Mouse (Mus musculus): ENCODE measurements at regions not wholly inside any gene's neighbourhood (a gene's known extent, or its start where the extent isn't known, plus 50 kb on each side); places are given as distances from the start of the nearest gene placed in this dataset.

- TF ChIP-seq CTCF (IDR thresholded peaks at IDR 0.05; ENCODE audit: low read depth), result no peak
- Histone ChIP-seq H3K36me3 (ENCODE audit: insufficient read depth) (no peaks in the 10 kb centered on the region), H3K27ac (ENCODE audit: low read depth, low read length) (no peak overlapping the region), H3K9me3 (ENCODE audit: low read length) (no peaks in the 10 kb centered on the region), H3K4me3 (ENCODE audit: low read depth, low read length) (no peak overlapping the region), H3K4me2 (ENCODE audit: low read depth) (no peak overlapping the region), H3K27me3 (ENCODE audit: insufficient read depth, low read length) (no peaks in the 10 kb centered on the region), H3K9ac (no peak overlapping the region), H3K4me1 (ENCODE audit: insufficient read depth) (no peaks in the 10 kb centered on the region)
- ATAC-seq, result no peak
- DNase-seq, result no peak
- 58% methylated on average over 4 of the region's 4 CpGs for WGBS
Measured at GRCm38 (mm10) chr10:53456027-53456713, 76.4 kb upstream of the Cep85l start.

GRCm38 (mm10) chr10:53444789-53445188, 65.0 kb upstream of the Cep85l start:
- WGBS, result 26% methylated on average over 3 of the region's 3 CpGs

GRCm38 (mm10) chr10:53443443-53443842, 63.7 kb upstream of the Cep85l start:
- no peaks in the 10 kb centered on the region for H3K9me3 ChIP-seq (ENCODE audit: low read length)
- ATAC-seq (no peak), DNase-seq (no peak)
- no peak overlapping the region for H3K27ac ChIP-seq (ENCODE audit: low read depth, low read length)
- no peak overlapping the region for H3K4me3 ChIP-seq (ENCODE audit: low read depth, low read length)
- H3K27me3 ChIP-seq (ENCODE audit: insufficient read depth, low read length), result no peaks in the 10 kb centered on the region
- 95% methylated on average over 1 of the region's 1 CpGs for WGBS
- no peak overlapping the region for H3K9ac ChIP-seq
- no peaks in the 10 kb centered on the region for H3K36me3 ChIP-seq (ENCODE audit: insufficient read depth)
- no peak for TF ChIP-seq CTCF (IDR thresholded peaks at IDR 0.05; ENCODE audit: low read depth)
- no peak overlapping the region for H3K4me2 ChIP-seq (ENCODE audit: low read depth)
- peaks cover 3% of the 10 kb centered on the region; the same call in 1 of the 2 replicates for H3K4me1 ChIP-seq (ENCODE audit: insufficient read depth)

More at GRCm38 (mm10) chr10:53444789-53445188, 65.0 kb upstream of the Cep85l start:
- Histone ChIP-seq H3K9me3 (ENCODE audit: low read length) (no peaks in the 10 kb centered on the region), H3K27me3 (ENCODE audit: insufficient read depth, low read length) (no peaks in the 10 kb centered on the region), H3K4me2 (ENCODE audit: low read depth) (no peak overlapping the region), H3K4me1 (ENCODE audit: insufficient read depth) (peaks cover 3% of the 10 kb centered on the region; the same call in 1 of the 2 replicates), H3K36me3 (ENCODE audit: insufficient read depth) (no peaks in the 10 kb centered on the region), H3K4me3 (ENCODE audit: low read depth, low read length) (no peak overlapping the region), H3K9ac (no peak overlapping the region), H3K27ac (ENCODE audit: low read depth, low read length) (peak overlapping the region; percentile 29; the same call in 1 of the 2 replicates)
- TF ChIP-seq CTCF (IDR thresholded peaks at IDR 0.05; ENCODE audit: low read depth), result no peak
- ATAC-seq (peak; percentile 64; the same call in 1 of the 2 replicates), DNase-seq (no peak)

- WGBS, result 96% methylated on average over 14 of the region's 14 CpGs
- H3K4me3 ChIP-seq (ENCODE audit: low read depth, low read length), result no peak overlapping the region
Measured at GRCm38 (mm10) chr10:53442912-53443311, 63.2 kb upstream of the Cep85l start.

GRCm38 (mm10) chr10:53440251-53440650, 60.5 kb upstream of the Cep85l start:
- 66% methylated on average over 1 of the region's 1 CpGs for WGBS
- ATAC-seq (no peak; the same call in 1 of the 2 replicates), DNase-seq (no peak)
- H3K4me2 ChIP-seq (ENCODE audit: low read depth), result no peak overlapping the region
- H3K4me3 ChIP-seq (ENCODE audit: low read depth, low read length), result no peak overlapping the region
- no peak overlapping the region for H3K27ac ChIP-seq (ENCODE audit: low read depth, low read length)
- no peaks in the 10 kb centered on the region for H3K36me3 ChIP-seq (ENCODE audit: insufficient read depth)
- no peaks in the 10 kb centered on the region for H3K9me3 ChIP-seq (ENCODE audit: low read length)
- H3K27me3 ChIP-seq (ENCODE audit: insufficient read depth, low read length), result no peaks in the 10 kb centered on the region
- peaks cover 13% of the 10 kb centered on the region for H3K4me1 ChIP-seq (ENCODE audit: insufficient read depth)
- no peak for TF ChIP-seq CTCF (IDR thresholded peaks at IDR 0.05; ENCODE audit: low read depth)
- no peak overlapping the region for H3K9ac ChIP-seq

More at GRCm38 (mm10) chr10:53442912-53443311, 63.2 kb upstream of the Cep85l start:
- Histone ChIP-seq H3K27me3 (ENCODE audit: insufficient read depth, low read length) (no peaks in the 10 kb centered on the region), H3K9ac (no peak overlapping the region), H3K4me2 (ENCODE audit: low read depth) (no peak overlapping the region), H3K4me1 (ENCODE audit: insufficient read depth) (peaks cover 3% of the 10 kb centered on the region; the same call in 1 of the 2 replicates), H3K36me3 (ENCODE audit: insufficient read depth) (no peaks in the 10 kb centered on the region), H3K9me3 (ENCODE audit: low read length) (no peaks in the 10 kb centered on the region), H3K27ac (ENCODE audit: low read depth, low read length) (no peak overlapping the region)
- DNase-seq (no peak), ATAC-seq (no peak)
- TF ChIP-seq CTCF (IDR thresholded peaks at IDR 0.05; ENCODE audit: low read depth), result no peak

GRCm38 (mm10) chr10:53438388-53438787, 58.6 kb upstream of the Cep85l start:
- DNase-seq, result no peak
- H3K27me3 ChIP-seq (ENCODE audit: insufficient read depth, low read length), result no peaks in the 10 kb centered on the region
- 77% methylated on average over 4 of the region's 4 CpGs for WGBS
- peaks cover 10% of the 10 kb centered on the region; the same call in 1 of the 2 replicates for H3K4me1 ChIP-seq (ENCODE audit: insufficient read depth)
- no peak overlapping the region for H3K4me3 ChIP-seq (ENCODE audit: low read depth, low read length)
- no peaks in the 10 kb centered on the region for H3K9me3 ChIP-seq (ENCODE audit: low read length)
- no peak overlapping the region for H3K27ac ChIP-seq (ENCODE audit: low read depth, low read length)
- no peak overlapping the region for H3K4me2 ChIP-seq (ENCODE audit: low read depth)
- no peak overlapping the region for H3K9ac ChIP-seq
- H3K36me3 ChIP-seq (ENCODE audit: insufficient read depth), result no peaks in the 10 kb centered on the region
- ATAC-seq, result no peak
- no peak for TF ChIP-seq CTCF (IDR thresholded peaks at IDR 0.05; ENCODE audit: low read depth)

GRCm38 (mm10) chr10:53437724-53438123, 58.0 kb upstream of the Cep85l start:
- DNase-seq (no peak), ATAC-seq (no peak)
- Histone ChIP-seq H3K4me1 (ENCODE audit: insufficient read depth) (peaks cover 10% of the 10 kb centered on the region; the same call in 1 of the 2 replicates), H3K4me3 (ENCODE audit: low read depth, low read length) (no peak overlapping the region), H3K9me3 (ENCODE audit: low read length) (no peaks in the 10 kb centered on the region), H3K27ac (ENCODE audit: low read depth, low read length) (no peak overlapping the region), H3K9ac (no peak overlapping the region), H3K36me3 (ENCODE audit: insufficient read depth) (no peaks in the 10 kb centered on the region), H3K4me2 (ENCODE audit: low read depth) (no peak overlapping the region), H3K27me3 (ENCODE audit: insufficient read depth, low read length) (no peaks in the 10 kb centered on the region)
- WGBS, result 75% methylated on average over 4 of the region's 4 CpGs
- TF ChIP-seq CTCF (IDR thresholded peaks at IDR 0.05; ENCODE audit: low read depth), result no peak
